Mouse (Mus musculus) heart, adult 2 months (tissue): ENCODE measurements around the gene Arhgdia.

Experiments used
- CTCF ChIP-seq: fragments of 200-600 bp; IDR thresholded peaks from 2 replicates; pipeline ENCODE4 v1.8.1; 2022; ENCODE audit warnings: antibody characterized with exemption, mild to moderate bottlenecking, moderate library complexity
- POLR2A ChIP-seq: fragments of 200-500 bp; IDR thresholded peaks from 2 replicates; pipeline ENCODE4 v1.6.1; 2011; ENCODE audit warnings: mild to moderate bottlenecking, low read depth, low read length, control low read depth; ENCODE audit not compliant: insufficient read depth

- no peak for TF ChIP-seq POLR2A
- TF ChIP-seq CTCF = no peak
Observed at GRCm38 (mm10) chr11:120549986-120550809, 31.2 kb downstream of the Arhgdia start.
